8 mouse cellular contexts compared by ENCODE assay signal in genomic region chr10:8519014-8519491, GRCm38 (mm10). TPM values are rescaled to one million over a fixed set of nuclear protein-coding genes. Genes with fewer than 3 reads are reported as not detected.
DNase-seq lines count a peak whose midpoint lies in the region; ATAC-seq and TF ChIP-seq lines count a peak whose summit lies in the region.

No protein-coding gene starts in this region.

- TF ChIP-seq CTCF in lung, adult 2 months (IDR thresholded peaks at IDR 0.05; ENCODE audit: insufficient read depth, low read length), result no peak

- peak overlapping the region; percentile 92 for H3K4me2 ChIP-seq in heart, embryonic 12.5 days
- peak overlapping the region; percentile 85 for H3K4me2 ChIP-seq in limb, embryonic 14.5 days (replicated peaks; ENCODE audit: low read depth, low read length, severe bottlenecking)

- H3K4me3 ChIP-seq in lung, adult 2 months (replicated peaks; ENCODE audit: extremely low read depth, low read depth, low read length), result peak overlapping the region; percentile 66
- H3K4me3 ChIP-seq in heart, embryonic 12.5 days, result peak overlapping the region; percentile 83
- peak overlapping the region; percentile 84 for H3K4me3 ChIP-seq in limb, embryonic 14.5 days (replicated peaks; ENCODE audit: low read length)

- H3K4me1 ChIP-seq in lung, adult 2 months (ENCODE audit: control insufficient read depth, insufficient read depth, low read length), result 0 out of 2 replicates have a peak, but pooled peaks cover 2% of the 10 kb centered on the region
- peaks cover 12% of the 10 kb centered on the region for H3K4me1 ChIP-seq in heart, embryonic 12.5 days (replicated peaks)
- H3K4me1 ChIP-seq in limb, embryonic 14.5 days (ENCODE audit: control insufficient read depth, insufficient read depth, low read length), result peaks cover 14% of the 10 kb centered on the region; the same call in 1 of the 2 replicates

- no peak for TF ChIP-seq POLR2A in lung, adult 2 months (IDR thresholded peaks at IDR 0.05; ENCODE audit: borderline replicate concordance, extremely low read depth, low read depth, low read length)
- TF ChIP-seq POLR2A in limb, embryonic 14.5 days (IDR thresholded peaks at IDR 0.05; ENCODE audit: borderline replicate concordance, extremely low read depth, insufficient read depth, insufficient read length), result no peak

- 0 out of 2 replicates have a peak, but pooled peaks cover 3% of the 10 kb centered on the region for H3K36me3 ChIP-seq in heart, embryonic 12.5 days
- H3K36me3 ChIP-seq in limb, embryonic 14.5 days (ENCODE audit: control insufficient read depth, insufficient read depth, low read length), result no peaks in the 10 kb centered on the region

- no peak overlapping the region for H3K27ac ChIP-seq in heart, embryonic 12.5 days (ENCODE audit: poor library complexity, severe bottlenecking)
- H3K27ac ChIP-seq in limb, embryonic 14.5 days (replicated peaks; ENCODE audit: low read depth, low read length), result peak overlapping the region; percentile 39

- WGBS in lung, adult 2 months, result 1% methylated on average over 18 of the region's 18 CpGs
- WGBS in heart, embryonic 12.5 days, result under 1% methylated on average over 18 of the region's 18 CpGs
- under 1% methylated on average over 18 of the region's 18 CpGs for WGBS in limb, embryonic 14.5 days

- ATAC-seq in common myeloid progenitor, adult 5-6 weeks (replicated peaks; ENCODE audit: low read depth, poor library complexity, severe bottlenecking), result peak; percentile 3; the same call in 1 of the 2 replicates
- no peak for ATAC-seq in heart, embryonic 12.5 days (ENCODE audit: insufficient number of reproducible peaks, low FRiP score)
- ATAC-seq in limb, embryonic 14.5 days (ENCODE audit: low FRiP score, low read depth), result peak; percentile 17; the same call in 1 of the 2 replicates
- no peak; the same call in 1 of the 2 replicates for ATAC-seq in megakaryocyte-erythroid progenitor cell, adult 5-6 weeks (replicated peaks; ENCODE audit: low FRiP score, low TSS enrichment, poor library complexity, severe bottlenecking)

- peaks cover 5% of the 10 kb centered on the region for H3K9me3 ChIP-seq in heart, embryonic 12.5 days (replicated peaks)
- H3K9me3 ChIP-seq in limb, embryonic 14.5 days (ENCODE audit: control insufficient read depth, low read length), result 0 out of 2 replicates have a peak, but pooled peaks cover 4% of the 10 kb centered on the region

- peak overlapping the region; percentile 78 for H3K9ac ChIP-seq in heart, embryonic 12.5 days
- H3K9ac ChIP-seq in limb, embryonic 14.5 days (ENCODE audit: low read depth, low read length, severe bottlenecking), result peak overlapping the region; percentile 81

- DNase-seq in lung, adult 2 months, result peak; percentile 23
- no peak for DNase-seq in lung, postnatal 10 days
- DNase-seq in limb, embryonic 14.5 days (ENCODE audit: low spot score), result no peak
- DNase-seq in natural killer cell, adult 2 months (ENCODE audit: low spot score in 2 of 2), result peak; percentile 33 to 39
- no peak for DNase-seq in urinary bladder, adult 2 months (ENCODE audit: low spot score)

- peaks cover 35% of the 10 kb centered on the region for H3K27me3 ChIP-seq in heart, embryonic 12.5 days (replicated peaks)
- H3K27me3 ChIP-seq in limb, embryonic 14.5 days (ENCODE audit: control insufficient read depth, insufficient read depth, low read length), result no peaks in the 10 kb centered on the region

RNA-seq across cellular contexts. Expression of gene Ust, which starts 0.4 kb away (rescaled TPM):
- 3.3 and 3.6 TPM in 2 replicates for polyA plus RNA-seq in lung, adult 2 months (2012; rRNA removed)
- total RNA-seq in common myeloid progenitor, adult 5-6 weeks (2017), result 1.0 and 1.2 TPM in 2 replicates
- polyA plus RNA-seq in heart, embryonic 12.5 days (2016; fragmentation: Nextera tagmentation; extraction: Ambion mirVana), result 2.2 and 2.4 TPM in 2 replicates
- polyA plus RNA-seq in limb, embryonic 14.5 days (2012; rRNA removed), result 9.9 and 11.5 TPM in 2 replicates
- polyA plus RNA-seq in limb, embryonic 14.5 days (2014; fragmentation: Nextera tagmentation; extraction: Ambion mirVana), result 14.5 and 16.2 TPM in 2 replicates
- total RNA-seq in megakaryocyte-erythroid progenitor cell, adult 5-6 weeks (2014; fragmentation: Nextera tagmentation), result 0.32 TPM in 1 of 2 replicates, not detected in the other
- total RNA-seq in megakaryocyte-erythroid progenitor cell, adult 5-6 weeks (2017), result 0.08 TPM in 1 of 2 replicates, not detected in the other
- polyA plus RNA-seq in urinary bladder, adult 2 months (2012; rRNA removed), result 5.7 and 7.3 TPM in 2 replicates

Comparison
In these comparisons a context has a peak if more than half of its experiments do, and no peak if none do; other contexts are left out.
1. DNase-seq: peak in lung, adult 2 months (single experiment) and natural killer cell, adult 2 months (2 of 2); none in lung, postnatal 10 days (single experiment), limb, embryonic 14.5 days (single experiment) and urinary bladder, adult 2 months (single experiment).
2. ATAC-seq: peak in common myeloid progenitor, adult 5-6 weeks (single experiment) and limb, embryonic 14.5 days (single experiment); none in heart, embryonic 12.5 days (single experiment) and megakaryocyte-erythroid progenitor cell, adult 5-6 weeks (single experiment).
3. Peak in every context shown above with its lines, with median percentiles within 50 percentile points of each other: H3K4me3 ChIP-seq.